8 mouse cellular contexts compared by ENCODE assay signal in genomic region chr7:127025556-127026160, GRCm38 (mm10). TPM values are rescaled to one million over a fixed set of nuclear protein-coding genes. Genes with fewer than 3 reads are reported as not detected.
DNase-seq lines count a peak whose midpoint lies in the region; ATAC-seq and TF ChIP-seq lines count a peak whose summit lies in the region.

No protein-coding gene starts in this region.

- peak overlapping the region; percentile 56 for H3K4me3 ChIP-seq in left cerebral cortex, adult 2 months
- H3K4me3 ChIP-seq in forebrain, embryonic 13.5 days = peak overlapping the region; percentile 94
- peak overlapping the region; percentile 69 for H3K4me3 ChIP-seq in intestine, embryonic 16.5 days (ENCODE audit: low read length)
- H3K4me3 ChIP-seq in lung, embryonic 15.5 days = peak overlapping the region; percentile 86

- peaks cover 56% of the 10 kb centered on the region for H3K4me1 ChIP-seq in forebrain, embryonic 13.5 days
- peaks cover 45% of the 10 kb centered on the region for H3K4me1 ChIP-seq in intestine, embryonic 16.5 days (ENCODE audit: control insufficient read depth, insufficient read depth, low read length)
- peaks cover 51% of the 10 kb centered on the region for H3K4me1 ChIP-seq in lung, embryonic 15.5 days

- intact Hi-C loops in left cerebral cortex, adult 2 months (cut with DNase I) = loop anchor here (2.0 to 5.0 kb wide), 2 partner anchors 75 to 143 kb away; partner anchors contain the start of genes Sez6l2 and Taok2

- ATAC-seq in forebrain, embryonic 13.5 days = no peak
- no peak for ATAC-seq in intestine, embryonic 16.5 days
- no peak; the same call in 1 of the 2 replicates for ATAC-seq in lung, embryonic 15.5 days (ENCODE audit: borderline replicate concordance, extremely low read depth, low FRiP score, low TSS enrichment)

- DNase-seq in left cerebral cortex, adult 2 months (ENCODE audit: extremely low spot score in 1 of 2, low spot score in 2 of 2) = peak; percentile 47 to 52
- DNase-seq in left cerebral cortex, adult 11 months (ENCODE audit: low spot score) = no peak
- peak; percentile 62 for DNase-seq in ZHBTc4 (ENCODE audit: low read depth, low spot score)
- peak; percentile 74 to 80 for DNase-seq in spleen, postnatal 10 days (ENCODE audit: low spot score in 2 of 2)
- DNase-seq in adipocyte (ENCODE audit: low spot score) = no peak

- H3K27ac ChIP-seq in left cerebral cortex, adult 2 months = peak overlapping the region; percentile 97
- H3K27ac ChIP-seq in forebrain, embryonic 13.5 days = peak overlapping the region; percentile 99
- H3K27ac ChIP-seq in intestine, embryonic 16.5 days (ENCODE audit: low read length) = peak overlapping the region; percentile 95
- H3K27ac ChIP-seq in lung, embryonic 15.5 days = peak overlapping the region; percentile 99

- H3K9me3 ChIP-seq in forebrain, embryonic 13.5 days (replicated peaks) = no peaks in the 10 kb centered on the region
- H3K9me3 ChIP-seq in intestine, embryonic 16.5 days (ENCODE audit: control insufficient read depth, low read length) = no peaks in the 10 kb centered on the region
- H3K9me3 ChIP-seq in lung, embryonic 15.5 days = no peaks in the 10 kb centered on the region

- H3K36me3 ChIP-seq in forebrain, embryonic 13.5 days (ENCODE audit: poor library complexity, severe bottlenecking) = peaks cover 53% of the 10 kb centered on the region
- H3K36me3 ChIP-seq in intestine, embryonic 16.5 days (ENCODE audit: control insufficient read depth, insufficient read depth, low read length) = peaks cover 7% of the 10 kb centered on the region
- peaks cover 50% of the 10 kb centered on the region for H3K36me3 ChIP-seq in lung, embryonic 15.5 days

- peak overlapping the region; percentile 100 for H3K9ac ChIP-seq in forebrain, embryonic 13.5 days
- peak overlapping the region; percentile 99 for H3K9ac ChIP-seq in intestine, embryonic 16.5 days (ENCODE audit: low read depth, low read length)
- H3K9ac ChIP-seq in lung, embryonic 15.5 days = peak overlapping the region; percentile 98

- no peak for TF ChIP-seq CTCF in left cerebral cortex, adult 2 months (IDR thresholded peaks at IDR 0.05)

- H3K4me2 ChIP-seq in forebrain, embryonic 13.5 days = peak overlapping the region; percentile 99
- H3K4me2 ChIP-seq in intestine, embryonic 16.5 days (ENCODE audit: low read depth, low read length) = peak overlapping the region; percentile 92
- H3K4me2 ChIP-seq in lung, embryonic 15.5 days = peak overlapping the region; percentile 80

- no peaks in the 10 kb centered on the region for H3K27me3 ChIP-seq in forebrain, embryonic 13.5 days
- H3K27me3 ChIP-seq in intestine, embryonic 16.5 days (replicated peaks; ENCODE audit: control insufficient read depth, insufficient read depth, low read length) = no peaks in the 10 kb centered on the region
- H3K27me3 ChIP-seq in lung, embryonic 15.5 days = no peaks in the 10 kb centered on the region

- WGBS in forebrain, embryonic 13.5 days = 0% methylated on average over 38 of the region's 65 CpGs
- under 1% methylated on average over 54 of the region's 65 CpGs for WGBS in intestine, embryonic 16.5 days
- under 1% methylated on average over 65 of the region's 65 CpGs for WGBS in lung, embryonic 15.5 days

RNA-seq across cellular contexts. Expression of gene Maz, which starts 1.2 kb away (rescaled TPM):
- 100 to 1,000 TPM; 210 to 221 TPM for total RNA-seq in left cerebral cortex, adult 2 months (2021)
- 63.9 and 65.8 TPM in 2 replicates for polyA plus RNA-seq in forebrain, embryonic 13.5 days (2015; fragmentation: Nextera tagmentation; extraction: Ambion mirVana)
- 35.7 and 42.1 TPM in 2 replicates for polyA plus RNA-seq in intestine, embryonic 16.5 days (2015; fragmentation: Nextera tagmentation; extraction: Ambion mirVana)
- polyA plus RNA-seq in lung, embryonic 15.5 days (2015; fragmentation: Nextera tagmentation; extraction: Ambion mirVana) = 73.0 and 73.3 TPM in 2 replicates

RNA-seq across cellular contexts. Expression of gene Prrt2, which starts 4.6 kb away (rescaled TPM):
- 100 to 1,000 TPM; 214 to 216 TPM for total RNA-seq in left cerebral cortex, adult 2 months (2021)
- polyA plus RNA-seq in forebrain, embryonic 13.5 days (2015; fragmentation: Nextera tagmentation; extraction: Ambion mirVana) = 6.8 and 8.3 TPM in 2 replicates
- 2.9 and 3.8 TPM in 2 replicates for polyA plus RNA-seq in intestine, embryonic 16.5 days (2015; fragmentation: Nextera tagmentation; extraction: Ambion mirVana)
- 3.0 and 3.9 TPM in 2 replicates for polyA plus RNA-seq in lung, embryonic 15.5 days (2015; fragmentation: Nextera tagmentation; extraction: Ambion mirVana)

RNA-seq across cellular contexts. Expression of gene Gm42742, which starts 4.8 kb away (rescaled TPM):
- total RNA-seq in left cerebral cortex, adult 2 months (2021) = 10 to 100 TPM; 61.0 to 66.3 TPM
- polyA plus RNA-seq in forebrain, embryonic 13.5 days (2015; fragmentation: Nextera tagmentation; extraction: Ambion mirVana) = 41.1 and 88.0 TPM in 2 replicates
- 21.9 and 23.5 TPM in 2 replicates for polyA plus RNA-seq in intestine, embryonic 16.5 days (2015; fragmentation: Nextera tagmentation; extraction: Ambion mirVana)
- 23.7 and 46.1 TPM in 2 replicates for polyA plus RNA-seq in lung, embryonic 15.5 days (2015; fragmentation: Nextera tagmentation; extraction: Ambion mirVana)

RNA-seq across cellular contexts. Expression of gene Pagr1a, which starts 8.5 kb away (rescaled TPM):
- total RNA-seq in left cerebral cortex, adult 2 months (2021) = 10 to 100 TPM; 15.1 to 27.1 TPM
- 41.7 and 74.5 TPM in 2 replicates for polyA plus RNA-seq in forebrain, embryonic 13.5 days (2015; fragmentation: Nextera tagmentation; extraction: Ambion mirVana)
- polyA plus RNA-seq in intestine, embryonic 16.5 days (2015; fragmentation: Nextera tagmentation; extraction: Ambion mirVana) = 69.8 and 82.7 TPM in 2 replicates
- 63.5 and 86.1 TPM in 2 replicates for polyA plus RNA-seq in lung, embryonic 15.5 days (2015; fragmentation: Nextera tagmentation; extraction: Ambion mirVana)

RNA-seq across cellular contexts. Expression of gene Pagr1b, which starts 9.4 kb away (rescaled TPM):
- total RNA-seq in left cerebral cortex, adult 2 months (2021) = 1 to 10 TPM in 1 of 2 experiments, not detected in 1; 1.2 TPM
- 0.65 and 1.0 TPM in 2 replicates for polyA plus RNA-seq in forebrain, embryonic 13.5 days (2015; fragmentation: Nextera tagmentation; extraction: Ambion mirVana)
- 0.78 and 2.5 TPM in 2 replicates for polyA plus RNA-seq in intestine, embryonic 16.5 days (2015; fragmentation: Nextera tagmentation; extraction: Ambion mirVana)
- polyA plus RNA-seq in lung, embryonic 15.5 days (2015; fragmentation: Nextera tagmentation; extraction: Ambion mirVana) = not detected in 2 replicates

Comparison
In these comparisons a context has a peak if more than half of its experiments do, and no peak if none do; other contexts are left out.
1. DNase-seq: peak in left cerebral cortex, adult 2 months (2 of 2), ZHBTc4 (single experiment) and spleen, postnatal 10 days (2 of 2); none in left cerebral cortex, adult 11 months (single experiment) and adipocyte (single experiment).
2. Peak in every context shown above with its lines, with median percentiles within 50 percentile points of each other: H3K27ac ChIP-seq, H3K4me3 ChIP-seq, H3K4me2 ChIP-seq and H3K9ac ChIP-seq.